Mouse (Mus musculus) midbrain, embryonic 14.5 days (tissue): ENCODE data around the gene Stambpl1. TPM values are rescaled to one million over a fixed set of nuclear protein-coding genes. Genes with fewer than 3 reads are reported as not detected.

Source experiments
- ATAC-seq: fragments of 200-750 bp; cut with Nextera tagmentation; 2 replicates; pipeline ENCODE4 v1.8.0; 2017; ENCODE audit warnings: moderate number of reproducible peaks, moderate library complexity; ENCODE audit not compliant: low FRiP score, low TSS enrichment
- DNase-seq: peaks from one replicate; pipeline ENCODE4 v3.0.0-alpha.2; 2015
- H3K27ac ChIP-seq: fragments of 300-500 bp; sonication (generic); replicated peaks from 2 replicates; pipeline ENCODE4 v1.5.1; 2014; ENCODE audit warnings: mild to moderate bottlenecking, low read depth, low read length, moderate library complexity
- H3K27me3 ChIP-seq: fragments of 300-500 bp; sonication (generic); 2 replicates; pipeline ENCODE4 v1.6.1; 2014; ENCODE audit warnings: low read length, control low read depth, mixed read lengths; ENCODE audit not compliant: control insufficient read depth, insufficient read depth
- H3K36me3 ChIP-seq: fragments of 300-500 bp; sonication (generic); 2 replicates; pipeline ENCODE4 v1.6.1; 2014; ENCODE audit warnings: low read length, control low read depth; ENCODE audit not compliant: control insufficient read depth, insufficient read depth
- H3K4me1 ChIP-seq: fragments of 300-500 bp; sonication (generic); 2 replicates; pipeline ENCODE4 v1.6.1; 2014; ENCODE audit warnings: mild to moderate bottlenecking, antibody characterized with exemption, low read length, control low read depth; ENCODE audit not compliant: control insufficient read depth, insufficient read depth
- H3K4me2 ChIP-seq: fragments of 300-500 bp; sonication (generic); 2 replicates; pipeline ENCODE4 v1.6.1; 2014; ENCODE audit warnings: mild to moderate bottlenecking, low read length, moderate library complexity
- H3K4me3 ChIP-seq: fragments of 300-500 bp; sonication (generic); replicated peaks from 2 replicates; pipeline ENCODE4 v1.5.1; 2014; ENCODE audit warnings: low read depth, low read length
- H3K9ac ChIP-seq: fragments of 300-500 bp; sonication (generic); replicated peaks from 2 replicates; pipeline ENCODE4 v1.6.1; 2014; ENCODE audit warnings: mild to moderate bottlenecking, low read length, moderate library complexity
- H3K9me3 ChIP-seq: fragments of 300-500 bp; sonication (generic); 2 replicates; pipeline ENCODE4 v1.6.1; 2016; ENCODE audit warnings: low read length, control low read depth, mixed read lengths; ENCODE audit not compliant: control insufficient read depth
- WGBS: fragments of 180-500 bp; shearing (Covaris S2); extraction: QIAGEN DNeasy Blood & Tissue Kit; methylation state at CpG from one replicate; pipeline ENCODE4 v1.1.7; 2014; 5-methylcytosine and 5-hydroxymethylcytosine counted together
- polyA plus RNA-seq: library from polyadenylated mRNA; unstranded; fragments of >200 nt; fragmentation: Nextera tagmentation; extraction: Ambion mirVana; gene quantifications from 2 replicates; pipeline ENCODE4 v1.2.1, GENCODE M21; 2014

Stambpl1 gene
- polyA plus RNA-seq = 11.5 and 15.2 TPM in 2 replicates

- under 1% methylated on average over 62 of the region's 62 CpGs for WGBS
- Histone ChIP-seq H3K4me1 (no peaks in the 10 kb centered on the region), H3K9ac (peak within 1 kb of the TSS; percentile 76), H3K4me3 (peak within 1 kb of the TSS; percentile 67), H3K4me2 (peak within 1 kb of the TSS; percentile 95), H3K36me3 (no peaks in the 10 kb centered on the region), H3K9me3 (no peaks in the 10 kb centered on the region), H3K27ac (peak within 1 kb of the TSS; percentile 78), H3K27me3 (peaks cover 8% of the 10 kb centered on the region; the same call in 1 of the 2 replicates)
- ATAC-seq = peak; percentile 84
- DNase-seq = peak; percentile 75
These were observed at the start of gene Stambpl1 for GRCm38 (mm10) chr19:34192008-34192963. TSS of gene Stambpl1 (plus strand) at chr19:34192229.

GRCm38 (mm10) chr19:34148421-34148820 lies 43.6 kb upstream of the Stambpl1 start:
- H3K9me3 ChIP-seq = no peaks in the 10 kb centered on the region
- no peak overlapping the region for H3K9ac ChIP-seq
- H3K4me1 ChIP-seq = no peaks in the 10 kb centered on the region
- no peak overlapping the region for H3K27ac ChIP-seq
- no peak overlapping the region for H3K4me3 ChIP-seq
- H3K27me3 ChIP-seq = no peaks in the 10 kb centered on the region
- 85% methylated on average over 4 of the region's 4 CpGs for WGBS
- DNase-seq (no peak), ATAC-seq (no peak)
- H3K36me3 ChIP-seq = no peaks in the 10 kb centered on the region
- no peak overlapping the region for H3K4me2 ChIP-seq

GRCm38 (mm10) chr19:34151909-34152308 lies 40.1 kb upstream of the Stambpl1 start:
- peak; percentile 31 for DNase-seq
- no peak overlapping the region for H3K4me2 ChIP-seq
- no peak overlapping the region for H3K9ac ChIP-seq
- H3K4me3 ChIP-seq = no peak overlapping the region
- WGBS = 88% methylated on average over 1 of the region's 1 CpGs
- H3K9me3 ChIP-seq = no peaks in the 10 kb centered on the region
- no peaks in the 10 kb centered on the region for H3K4me1 ChIP-seq
- no peak overlapping the region for H3K27ac ChIP-seq
- no peaks in the 10 kb centered on the region for H3K36me3 ChIP-seq
- ATAC-seq = no peak
- no peaks in the 10 kb centered on the region for H3K27me3 ChIP-seq

GRCm38 (mm10) chr19:34153263-34154144 lies 38.5 kb upstream of the Stambpl1 start:
- ATAC-seq (no peak), DNase-seq (no peak)
- 89% methylated on average over 6 of the region's 6 CpGs for WGBS
- Histone ChIP-seq H3K27ac (no peak overlapping the region), H3K4me2 (no peak overlapping the region), H3K9ac (no peak overlapping the region), H3K36me3 (no peaks in the 10 kb centered on the region), H3K9me3 (no peaks in the 10 kb centered on the region), H3K27me3 (no peaks in the 10 kb centered on the region), H3K4me3 (no peak overlapping the region), H3K4me1 (no peaks in the 10 kb centered on the region)

- Histone ChIP-seq H3K4me3 (no peak overlapping the region), H3K4me1 (no peaks in the 10 kb centered on the region), H3K36me3 (no peaks in the 10 kb centered on the region), H3K27ac (no peak overlapping the region), H3K27me3 (no peaks in the 10 kb centered on the region), H3K9me3 (no peaks in the 10 kb centered on the region), H3K4me2 (no peak overlapping the region), H3K9ac (no peak overlapping the region)
- 91% methylated on average over 5 of the region's 5 CpGs for WGBS
- DNase-seq = no peak
- ATAC-seq = no peak
These were observed 29.3 kb upstream of the Stambpl1 start for GRCm38 (mm10) chr19:34162693-34163092.

- no peak for DNase-seq
- H3K4me2 ChIP-seq = no peak within 1 kb of the TSS
- H3K27me3 ChIP-seq = no peaks in the 10 kb centered on the region
- 81% methylated on average over 5 of the region's 5 CpGs for WGBS
- H3K36me3 ChIP-seq = no peaks in the 10 kb centered on the region
- no peaks in the 10 kb centered on the region for H3K9me3 ChIP-seq
- no peak for ATAC-seq
- H3K27ac ChIP-seq = no peak within 1 kb of the TSS
- no peak within 1 kb of the TSS for H3K4me3 ChIP-seq
- H3K4me1 ChIP-seq = no peaks in the 10 kb centered on the region
- H3K9ac ChIP-seq = no peak within 1 kb of the TSS
These were observed 26.1 kb upstream of the Stambpl1 start, which contains the start of gene Ankrd22 for GRCm38 (mm10) chr19:34165891-34166290. TSS of gene Ankrd22 (minus strand) at chr19:34166053.

- no peaks in the 10 kb centered on the region for H3K4me1 ChIP-seq
- no peaks in the 10 kb centered on the region for H3K9me3 ChIP-seq
- DNase-seq (no peak), ATAC-seq (no peak)
- H3K9ac ChIP-seq = no peak overlapping the region
- H3K27ac ChIP-seq = no peak overlapping the region
- no peaks in the 10 kb centered on the region for H3K36me3 ChIP-seq
- H3K4me3 ChIP-seq = no peak overlapping the region
- WGBS = 51% methylated on average over 4 of the region's 4 CpGs
- no peak overlapping the region for H3K4me2 ChIP-seq
- H3K27me3 ChIP-seq = no peaks in the 10 kb centered on the region
These were observed 25.6 kb upstream of the Stambpl1 start for GRCm38 (mm10) chr19:34166386-34166785.

GRCm38 (mm10) chr19:34167896-34168661 lies 23.9 kb upstream of the Stambpl1 start:
- no peak for ATAC-seq
- Histone ChIP-seq H3K4me2 (no peak overlapping the region), H3K4me1 (no peaks in the 10 kb centered on the region), H3K9ac (no peak overlapping the region), H3K9me3 (no peaks in the 10 kb centered on the region), H3K4me3 (no peak overlapping the region), H3K27ac (no peak overlapping the region), H3K36me3 (no peaks in the 10 kb centered on the region), H3K27me3 (no peaks in the 10 kb centered on the region)
- DNase-seq = no peak
- WGBS = 25% methylated on average over 7 of the region's 7 CpGs
